10 mouse cellular contexts compared by ENCODE assay signal in the genomic region with DNA sequence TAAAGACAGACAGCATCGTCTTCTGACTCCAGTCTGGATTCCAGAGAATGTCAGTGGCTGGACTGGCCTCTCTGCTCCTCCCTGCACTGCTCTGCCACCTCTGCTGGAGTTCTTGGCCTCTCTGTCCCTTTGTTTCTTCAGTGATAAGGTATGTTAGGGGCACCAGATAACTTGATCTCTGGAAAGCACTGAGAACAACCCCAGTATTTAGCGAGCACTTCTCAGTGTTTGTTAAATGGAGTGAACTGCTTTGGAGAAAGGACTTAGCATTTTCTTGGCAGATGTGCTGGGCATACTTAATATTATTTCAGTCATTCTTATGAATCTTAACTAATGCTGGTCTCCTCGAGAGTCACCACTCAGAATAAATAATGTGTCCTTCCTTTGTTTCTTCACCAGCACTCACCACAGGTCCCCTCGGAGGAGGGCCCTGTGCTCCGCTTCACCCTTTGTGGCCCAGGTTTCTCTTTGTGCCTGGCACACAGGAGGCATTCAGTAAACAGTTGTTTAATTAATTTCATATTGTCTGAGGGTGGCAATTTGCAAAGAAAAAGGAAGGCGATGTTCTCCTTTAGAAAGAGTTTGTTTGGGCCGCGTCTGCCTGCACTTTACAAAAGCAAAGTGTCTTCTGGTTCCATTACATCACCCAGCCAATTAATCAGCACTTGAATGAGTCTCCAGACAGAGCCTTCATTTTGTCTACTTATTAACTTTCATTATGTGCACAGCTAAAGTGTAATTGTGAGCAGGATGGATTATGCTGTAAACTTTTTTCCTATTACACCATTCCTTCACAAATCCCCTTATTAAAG.
A peak's percentile ranks its signal among the peaks of the same experiment; 100 is the strongest.
DNase-seq lines count a peak whose midpoint lies in the region; ATAC-seq and TF ChIP-seq lines count a peak whose summit lies in the region.
"Had no signal": no experiment of that assay in that cellular context is flagged by ENCODE, and none has a peak within 500 bp of the region (broad histone marks: within the 10 kb centered on the region; RNA-seq: fewer than 3 reads in every experiment).

No protein-coding gene starts in this region.

- H3K9ac ChIP-seq in kidney, postnatal 0 days (ENCODE audit: low read depth, low read length) = no peak overlapping the region
- no peak overlapping the region for H3K9ac ChIP-seq in forebrain, embryonic 14.5 days (ENCODE audit: low read length)
- no peak overlapping the region for H3K9ac ChIP-seq in hindbrain, embryonic 14.5 days
- no peak overlapping the region for H3K9ac ChIP-seq in neural tube, embryonic 14.5 days (replicated peaks; ENCODE audit: low read depth, low read length)
- H3K9ac ChIP-seq in liver, embryonic 12.5 days = no peak overlapping the region
- H3K9ac ChIP-seq: embryonic facial prominence, embryonic 13.5 days; liver, embryonic 13.5 days had no signal

- 0 out of 2 replicates have a peak, but pooled peaks have one; percentile 37 for ATAC-seq in kidney, postnatal 0 days (replicated peaks; ENCODE audit: low FRiP score, low read depth)
- peak; percentile 92 for ATAC-seq in forebrain, embryonic 14.5 days
- ATAC-seq in hindbrain, embryonic 14.5 days (ENCODE audit: low FRiP score) = peak; percentile 69; the same call in 1 of the 2 replicates
- ATAC-seq in neural tube, embryonic 14.5 days (ENCODE audit: low read depth) = peak; percentile 41; the same call in 1 of the 2 replicates
- no peak for ATAC-seq in liver, embryonic 12.5 days

- H3K4me2 ChIP-seq in kidney, postnatal 0 days (ENCODE audit: low read length) = no peak overlapping the region
- no peak overlapping the region; the same call in 1 of the 2 replicates for H3K4me2 ChIP-seq in forebrain, embryonic 14.5 days (ENCODE audit: low read length)
- H3K4me2 ChIP-seq in hindbrain, embryonic 14.5 days (replicated peaks) = no peak overlapping the region
- no peak overlapping the region for H3K4me2 ChIP-seq in neural tube, embryonic 14.5 days (ENCODE audit: low read depth, low read length)
- no peak overlapping the region for H3K4me2 ChIP-seq in liver, embryonic 12.5 days
- H3K4me2 ChIP-seq: embryonic facial prominence, embryonic 13.5 days; liver, embryonic 13.5 days had no signal

- no peaks in the 10 kb centered on the region for H3K27me3 ChIP-seq in kidney, postnatal 0 days (ENCODE audit: insufficient read depth, low read length)
- 0 out of 2 replicates have a peak, but pooled peaks cover 7% of the 10 kb centered on the region for H3K27me3 ChIP-seq in forebrain, embryonic 14.5 days (replicated peaks; ENCODE audit: control insufficient read depth, insufficient read depth, low read length)
- H3K27me3 ChIP-seq in hindbrain, embryonic 14.5 days (ENCODE audit: control insufficient read depth, insufficient read depth, low read length) = 0 out of 2 replicates have a peak, but pooled peaks cover 3% of the 10 kb centered on the region
- H3K27me3 ChIP-seq in neural tube, embryonic 14.5 days (ENCODE audit: control insufficient read depth, insufficient read depth, low read length) = no peaks in the 10 kb centered on the region
- H3K27me3 ChIP-seq in liver, embryonic 12.5 days (replicated peaks) = no peaks in the 10 kb centered on the region
- H3K27me3 ChIP-seq: embryonic facial prominence, embryonic 13.5 days; liver, embryonic 13.5 days had no signal

- H3K4me3 ChIP-seq in kidney, postnatal 0 days (replicated peaks; ENCODE audit: low read depth, low read length) = no peak overlapping the region
- no peak overlapping the region for H3K4me3 ChIP-seq in forebrain, embryonic 14.5 days (ENCODE audit: low read depth, low read length)
- H3K4me3 ChIP-seq in hindbrain, embryonic 14.5 days (replicated peaks; ENCODE audit: low read length) = no peak overlapping the region
- no peak overlapping the region for H3K4me3 ChIP-seq in neural tube, embryonic 14.5 days (ENCODE audit: low read depth, low read length)
- no peak overlapping the region for H3K4me3 ChIP-seq in liver, embryonic 12.5 days
- H3K4me3 ChIP-seq: embryonic facial prominence, embryonic 13.5 days; liver, embryonic 13.5 days had no signal

- WGBS in kidney, postnatal 0 days = 31% methylated on average over 8 of the region's 8 CpGs
- 4% methylated on average over 8 of the region's 8 CpGs for WGBS in forebrain, embryonic 14.5 days
- WGBS in hindbrain, embryonic 14.5 days = 9% methylated on average over 8 of the region's 8 CpGs
- 7% methylated on average over 8 of the region's 8 CpGs for WGBS in neural tube, embryonic 14.5 days
- 50% methylated on average over 8 of the region's 8 CpGs for WGBS in liver, embryonic 12.5 days (ENCODE audit: insufficient replicate concordance)

- TF ChIP-seq CTCF in kidney, postnatal 0 days (IDR thresholded peaks at IDR 0.05; ENCODE audit: low read depth) = no peak

- H3K27ac ChIP-seq in kidney, postnatal 0 days = no peak overlapping the region
- no peak overlapping the region for H3K27ac ChIP-seq in forebrain, embryonic 14.5 days (ENCODE audit: low read depth, low read length)
- H3K27ac ChIP-seq in hindbrain, embryonic 14.5 days = peak overlapping the region; percentile 14; the same call in 1 of the 2 replicates
- H3K27ac ChIP-seq in neural tube, embryonic 14.5 days (ENCODE audit: low read depth, low read length) = no peak overlapping the region
- H3K27ac ChIP-seq in liver, embryonic 12.5 days = no peak overlapping the region
- H3K27ac ChIP-seq: embryonic facial prominence, embryonic 13.5 days; liver, embryonic 13.5 days; stomach, postnatal 0 days had no signal

- H3K4me1 ChIP-seq in kidney, postnatal 0 days (replicated peaks; ENCODE audit: insufficient read depth, low read length) = no peaks in the 10 kb centered on the region; the same call in 1 of the 2 replicates
- peaks cover 12% of the 10 kb centered on the region for H3K4me1 ChIP-seq in forebrain, embryonic 14.5 days (ENCODE audit: control insufficient read depth, insufficient read depth, low read length)
- peaks cover 8% of the 10 kb centered on the region; the same call in 1 of the 2 replicates for H3K4me1 ChIP-seq in hindbrain, embryonic 14.5 days (replicated peaks; ENCODE audit: control insufficient read depth, insufficient read depth, low read length)
- H3K4me1 ChIP-seq in neural tube, embryonic 14.5 days (ENCODE audit: control insufficient read depth, insufficient read depth, low read length) = no peaks in the 10 kb centered on the region
- no peaks in the 10 kb centered on the region for H3K4me1 ChIP-seq in liver, embryonic 12.5 days
- H3K4me1 ChIP-seq: embryonic facial prominence, embryonic 13.5 days; liver, embryonic 13.5 days had no signal

- DNase-seq in kidney, postnatal 0 days (ENCODE audit: low spot score) = peak; percentile 16
- no peak for DNase-seq in kidney, postnatal 10 days
- DNase-seq in forebrain, embryonic 14.5 days (ENCODE audit: low spot score) = peak; percentile 75
- DNase-seq in hindbrain, embryonic 14.5 days (ENCODE audit: low spot score) = no peak
- DNase-seq in right cerebral cortex, postnatal 14 days = no peak
- DNase-seq: liver, embryonic 13.5 days had no signal

- no peaks in the 10 kb centered on the region for H3K9me3 ChIP-seq in kidney, postnatal 0 days (replicated peaks; ENCODE audit: low read length)
- no peaks in the 10 kb centered on the region for H3K9me3 ChIP-seq in forebrain, embryonic 14.5 days (replicated peaks; ENCODE audit: control insufficient read depth, low read length)
- H3K9me3 ChIP-seq in hindbrain, embryonic 14.5 days (ENCODE audit: control insufficient read depth, low read length) = no peaks in the 10 kb centered on the region
- no peaks in the 10 kb centered on the region for H3K9me3 ChIP-seq in neural tube, embryonic 14.5 days (ENCODE audit: control insufficient read depth, low read length)
- H3K9me3 ChIP-seq in liver, embryonic 12.5 days (replicated peaks) = no peaks in the 10 kb centered on the region
- H3K9me3 ChIP-seq: embryonic facial prominence, embryonic 13.5 days; liver, embryonic 13.5 days had no signal

- no peaks in the 10 kb centered on the region for H3K36me3 ChIP-seq in kidney, postnatal 0 days (ENCODE audit: insufficient read depth, low read length)
- H3K36me3 ChIP-seq in forebrain, embryonic 14.5 days (ENCODE audit: control insufficient read depth, insufficient read depth, low read length) = no peaks in the 10 kb centered on the region
- no peaks in the 10 kb centered on the region for H3K36me3 ChIP-seq in hindbrain, embryonic 14.5 days (replicated peaks; ENCODE audit: control insufficient read depth, insufficient read depth)
- no peaks in the 10 kb centered on the region for H3K36me3 ChIP-seq in neural tube, embryonic 14.5 days (ENCODE audit: control insufficient read depth, insufficient read depth, low read length)
- H3K36me3 ChIP-seq in liver, embryonic 12.5 days = no peaks in the 10 kb centered on the region
- H3K36me3 ChIP-seq: embryonic facial prominence, embryonic 13.5 days; liver, embryonic 13.5 days had no signal

Comparison
In these comparisons a context has a peak if more than half of its experiments do, and no peak if none do; other contexts are left out.
1. DNase-seq: peak in kidney, postnatal 0 days (single experiment) and forebrain, embryonic 14.5 days (single experiment); none in kidney, postnatal 10 days (single experiment), hindbrain, embryonic 14.5 days (single experiment) and right cerebral cortex, postnatal 14 days (single experiment).